In genomic region chr19:29824034-29824700, GRCm38 (mm10) we compare ENCODE assay signal across 8 mouse cellular contexts. TPM values are rescaled to one million over a fixed set of nuclear protein-coding genes. Genes with fewer than 3 reads are reported as not detected.
DNase-seq lines count a peak whose midpoint lies in the region; ATAC-seq lines count a peak whose summit lies in the region.

No protein-coding gene starts in this region.

- peak; percentile 15 to 26 for DNase-seq in cerebellum, postnatal 36 days
- no peak for DNase-seq in cerebellum, adult 11-12 months
- DNase-seq in right cerebral cortex, postnatal 14 days, result peak; percentile 20
- DNase-seq in right cerebral cortex, postnatal 36 days (ENCODE audit: low spot score in 2 of 2), result no peak
- DNase-seq in embryo, embryonic 10.5 days (ENCODE audit: low spot score), result peak; percentile 82
- peak; percentile 75 for DNase-seq in induced T-regulatory cell, adult 2 months (ENCODE audit: low read depth)
- DNase-seq in yolk sac, embryonic 10.5 days (ENCODE audit: low spot score), result peak; percentile 48

- peak; percentile 86 for ATAC-seq in megakaryocyte, adult 5-6 weeks (ENCODE audit: poor library complexity, severe bottlenecking)

RNA-seq across cellular contexts. Expression of gene Ranbp6, which starts 11.4 kb away (rescaled TPM):
- total RNA-seq in megakaryocyte, adult 5-6 weeks (2015), result 9.3 and 11.7 TPM in 2 replicates
- 15.6 and 22.3 TPM in 2 replicates for total RNA-seq in megakaryocyte, adult 5-6 weeks (2017)

RNA-seq across cellular contexts. Expression of gene 9930021J03Rik, which starts 18.4 kb away (rescaled TPM):
- total RNA-seq in megakaryocyte, adult 5-6 weeks (2015), result 26.1 and 29.3 TPM in 2 replicates
- 11.0 and 12.6 TPM in 2 replicates for total RNA-seq in megakaryocyte, adult 5-6 weeks (2017)

Comparison
In these comparisons a context has a peak if more than half of its experiments do, and no peak if none do; other contexts are left out.
1. DNase-seq: peak in cerebellum, postnatal 36 days (2 of 2), right cerebral cortex, postnatal 14 days (single experiment), embryo, embryonic 10.5 days (single experiment), induced T-regulatory cell, adult 2 months (single experiment) and yolk sac, embryonic 10.5 days (single experiment); none in cerebellum, adult 11-12 months (single experiment) and right cerebral cortex, postnatal 36 days (0 of 2).